Mouse (Mus musculus) MEL (cell line): ENCODE data around the gene Trap1.

Source experiments
- CTCF ChIP-seq, 3 experiments: IDR thresholded peaks in 2 of 3; conservative IDR thresholded peaks in 1 of 3; 2 replicates each; pipeline ENCODE4 v1.5.1; 2011 to 2012; ENCODE audit warnings: low read length in 3 of 3, low read depth in 2 of 3, mild to moderate bottlenecking in 2 of 3, improper control_type of control experiment in 1 of 3, inconsistent platforms in 1 of 3, mixed read lengths in 1 of 3, moderate library complexity in 1 of 3; ENCODE audit not compliant: control insufficient read depth in 1 of 3, insufficient read depth in 1 of 3, poor library complexity in 1 of 3, severe bottlenecking in 1 of 3
- KAT2A ChIP-seq: conservative IDR thresholded peaks from 2 replicates; pipeline ENCODE4 v1.6.1; 2012; ENCODE audit warnings: low read depth, low read length, improper control_type of control experiment, inconsistent platforms

- TF ChIP-seq KAT2A (no peak), CTCF (IDR thresholded peaks at IDR 0.05 in 2 of 3, conservative IDR thresholded peaks at IDR 0.05 in 1 of 3; ENCODE audit: control insufficient read depth in 1 of 3, insufficient read depth in 1 of 3, low read depth in 2 of 3, low read length in 3 of 3, poor library complexity in 1 of 3, severe bottlenecking in 1 of 3) (no peak)
These were observed 63.5 kb downstream of the Trap1 start for GRCm38 (mm10) chr16:4014040-4014668.
